Mouse (Mus musculus): ENCODE results near the gene Gm28919.
"Not testable (repeated sequence)": the region's sequence is repeated elsewhere in the genome, so short reads cannot be mapped to it uniquely, and the experiment has no call there.

The Gm28919 gene

GRCm38 (mm10) chrY:6583246-6583645 lies at the start of gene Gm28919:
Gene Gm28919, plus strand, starts transcription at chrY:6583546.
- DNase-seq (ENCODE audit: low spot score): not testable (repeated sequence)

Measured in testis, postnatal 10 days (tissue).